Mouse (Mus musculus): ENCODE data around the gene Ccdc28b. TPM values are rescaled to one million over a fixed set of nuclear protein-coding genes. Genes with fewer than 3 reads are reported as not detected.

Ccdc28b gene
- polyA plus RNA-seq, 1 experiment from 2014 or later: 47.3 TPM

DNA sequence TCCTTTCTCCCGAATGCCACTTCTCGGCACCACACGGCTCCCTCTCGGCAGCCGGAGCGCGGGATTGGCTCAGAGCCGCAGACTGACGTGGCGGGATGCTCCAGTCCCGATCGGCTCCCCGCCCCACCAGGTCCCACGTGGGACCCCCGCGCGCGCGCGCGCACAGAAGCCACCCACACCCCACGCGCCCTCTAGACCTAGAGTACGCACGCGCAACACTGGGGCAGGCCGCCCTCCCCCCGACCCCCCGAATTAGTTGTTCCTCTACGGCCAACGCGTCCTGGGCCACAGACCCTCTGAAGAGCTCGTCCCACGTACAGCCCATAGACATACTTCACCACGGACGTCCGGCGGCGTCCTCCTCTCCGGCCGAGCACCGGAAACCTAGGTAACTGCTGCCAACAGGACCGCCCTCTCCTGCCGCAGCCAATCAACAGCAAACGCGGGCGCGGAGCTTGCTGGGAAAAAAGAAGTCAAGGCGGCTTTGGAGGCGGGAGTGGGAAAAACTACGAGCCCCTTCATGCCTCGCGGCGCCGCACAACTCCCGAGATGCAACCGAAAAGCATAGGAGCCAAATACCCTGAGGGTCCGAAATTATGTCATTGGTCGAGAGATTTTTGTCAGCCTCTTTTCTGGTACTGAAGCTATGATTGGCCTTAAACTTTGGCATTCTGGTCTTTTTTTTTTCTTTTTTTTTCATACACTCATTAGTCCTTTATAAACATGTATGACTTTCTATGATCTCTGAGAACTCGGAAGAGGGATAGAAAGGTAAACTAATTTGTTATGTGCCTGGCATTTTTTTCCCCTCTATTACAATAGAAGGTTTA, 17.1 kb upstream of the Ccdc28b start, which contains the start of gene Txlna:
Txlna (minus strand) TSS at position 428 of the 830 bp plus-strand sequence.
- peaks cover 32% of the 10 kb centered on the region for H3K4me1 ChIP-seq (replicated peaks)
- ATAC-seq (replicated peaks; ENCODE audit: insufficient number of reproducible peaks, insufficient read depth, low FRiP score, low read depth): peak; percentile 97
- peak within 1 kb of the TSS; percentile 73 for H3K4me3 ChIP-seq
- no peaks in the 10 kb centered on the region for H3K27me3 ChIP-seq
- peak within 1 kb of the TSS; percentile 73 for H3K9ac ChIP-seq
- H3K36me3 ChIP-seq: peaks cover 38% of the 10 kb centered on the region
- H3K4me2 ChIP-seq: peak within 1 kb of the TSS; percentile 81
- WGBS: under 1% methylated on average over 52 of the region's 60 CpGs
- H3K27ac ChIP-seq: peak within 1 kb of the TSS; percentile 97
- H3K9me3 ChIP-seq (replicated peaks): no peaks in the 10 kb centered on the region

DNA sequence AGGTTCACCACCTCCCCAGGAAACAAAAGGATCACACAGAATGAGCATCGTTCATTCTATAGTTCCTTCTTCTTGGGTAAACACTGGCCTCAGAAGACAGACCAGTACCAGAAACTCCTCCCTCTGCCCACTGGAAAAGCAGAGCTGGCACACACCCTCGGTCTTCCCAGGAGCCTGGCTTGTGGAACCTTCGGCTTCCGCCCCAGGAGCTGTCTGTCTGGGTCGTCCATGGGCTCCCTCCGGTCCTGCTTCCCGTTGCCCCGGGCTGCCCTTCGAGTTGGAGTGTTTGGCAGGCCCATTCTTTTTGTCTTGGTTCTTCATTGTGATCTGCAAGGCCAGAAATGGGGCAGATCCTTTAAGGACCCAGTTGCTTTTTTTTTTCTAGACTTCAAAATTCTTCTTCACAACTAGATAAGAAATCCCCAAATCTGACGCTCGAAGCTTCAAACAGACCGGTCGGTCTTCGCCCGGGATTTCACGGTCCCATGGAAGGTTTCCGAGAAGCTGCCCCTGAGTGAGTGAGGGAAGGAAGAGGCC, 16.4 kb upstream of the Ccdc28b start:
- peaks cover 37% of the 10 kb centered on the region for H3K36me3 ChIP-seq
- no peaks in the 10 kb centered on the region for H3K27me3 ChIP-seq
- H3K27ac ChIP-seq: peak overlapping the region; percentile 97
- H3K4me1 ChIP-seq (replicated peaks): peaks cover 32% of the 10 kb centered on the region
- ATAC-seq (replicated peaks; ENCODE audit: insufficient number of reproducible peaks, insufficient read depth, low FRiP score, low read depth): no peak
- H3K4me3 ChIP-seq: peak overlapping the region; percentile 73
- H3K4me2 ChIP-seq: peak overlapping the region; percentile 81
- peak overlapping the region; percentile 73 for H3K9ac ChIP-seq
- 1% methylated on average over 17 of the region's 17 CpGs for WGBS
- no peaks in the 10 kb centered on the region for H3K9me3 ChIP-seq (replicated peaks)

DNA sequence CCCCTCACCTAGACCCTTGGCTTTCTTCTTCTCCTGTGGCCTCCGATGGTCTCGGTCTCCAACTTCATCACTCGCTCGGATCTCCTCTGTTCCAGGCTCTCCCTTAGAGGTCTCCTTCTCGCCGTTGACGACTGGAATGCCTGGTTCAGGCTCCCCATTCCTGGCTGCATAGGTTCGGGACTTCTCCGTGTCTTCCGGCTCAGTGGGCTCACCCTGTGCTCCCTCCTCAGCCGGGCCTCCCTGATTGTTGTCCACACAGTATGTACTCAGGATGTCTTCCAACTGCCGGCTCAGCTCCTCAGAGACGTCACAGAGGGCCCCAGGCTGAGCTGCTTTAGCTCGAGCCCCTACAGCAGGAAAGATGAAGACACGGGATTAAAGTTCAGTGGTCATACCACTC, 15.5 kb upstream of the Ccdc28b start:
- ATAC-seq (replicated peaks; ENCODE audit: insufficient number of reproducible peaks, insufficient read depth, low FRiP score, low read depth): no peak
- Histone ChIP-seq H3K4me1 (replicated peaks) (peaks cover 32% of the 10 kb centered on the region), H3K27ac (peak overlapping the region; percentile 97; the same call in 1 of the 2 replicates), H3K9ac (peak overlapping the region; percentile 73), H3K4me2 (peak overlapping the region; percentile 81), H3K4me3 (peak overlapping the region; percentile 73), H3K36me3 (peaks cover 46% of the 10 kb centered on the region), H3K9me3 (replicated peaks) (no peaks in the 10 kb centered on the region), H3K27me3 (no peaks in the 10 kb centered on the region)
- WGBS: 78% methylated on average over 15 of the region's 15 CpGs

DNA sequence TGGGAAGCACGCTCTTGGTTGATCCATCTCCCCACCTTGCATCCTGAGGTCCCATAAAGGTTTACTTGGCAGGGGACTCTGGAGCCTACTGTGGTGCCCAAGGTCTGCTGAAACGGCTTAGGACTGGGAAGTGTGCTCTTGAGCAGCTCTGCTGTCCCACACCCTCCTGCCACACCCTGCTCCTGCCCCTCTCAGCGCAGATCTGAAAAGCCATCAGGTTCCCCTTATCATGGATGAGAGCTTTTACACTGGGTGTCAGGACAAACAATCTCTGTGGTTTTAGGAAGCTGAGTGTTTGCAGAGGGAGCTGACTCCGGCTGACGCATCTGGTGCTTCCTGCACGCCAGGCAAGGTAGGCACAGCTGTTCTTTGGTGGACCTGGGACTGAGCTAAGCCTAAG, 10.1 kb upstream of the Ccdc28b start:
- Histone ChIP-seq H3K4me3 (no peak overlapping the region), H3K36me3 (peaks cover 94% of the 10 kb centered on the region), H3K27ac (no peak overlapping the region), H3K27me3 (no peaks in the 10 kb centered on the region), H3K9me3 (replicated peaks) (no peaks in the 10 kb centered on the region), H3K9ac (no peak overlapping the region), H3K4me2 (no peak overlapping the region), H3K4me1 (replicated peaks) (peaks cover 22% of the 10 kb centered on the region)
- WGBS: 93% methylated on average over 6 of the region's 6 CpGs
- ATAC-seq (replicated peaks; ENCODE audit: insufficient number of reproducible peaks, insufficient read depth, low FRiP score, low read depth): no peak

DNA sequence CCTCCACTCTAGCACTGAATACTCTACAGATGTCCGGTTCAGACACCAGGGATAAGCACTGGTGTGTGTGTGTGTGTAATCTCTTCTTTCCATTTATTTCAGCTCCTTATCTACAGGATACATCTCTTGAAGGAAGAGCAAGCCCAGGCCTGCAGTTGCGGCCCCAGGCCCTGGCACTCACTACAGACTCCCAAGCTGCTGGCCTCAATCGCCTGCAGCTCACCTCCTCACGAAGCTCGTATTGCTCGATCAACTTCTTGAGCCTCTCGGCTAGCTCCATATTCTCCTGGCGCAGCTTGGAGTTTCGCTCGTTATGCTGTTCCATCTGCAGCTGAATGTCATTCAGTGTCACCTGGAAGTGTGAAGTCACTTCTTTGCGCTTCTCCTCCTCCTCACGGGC, 8.1 kb upstream of the Ccdc28b start:
- peaks cover 98% of the 10 kb centered on the region for H3K36me3 ChIP-seq
- no peak overlapping the region for H3K4me2 ChIP-seq
- WGBS: 88% methylated on average over 12 of the region's 12 CpGs
- H3K27me3 ChIP-seq: no peaks in the 10 kb centered on the region
- no peak overlapping the region for H3K27ac ChIP-seq
- no peak overlapping the region for H3K4me3 ChIP-seq
- ATAC-seq (replicated peaks; ENCODE audit: insufficient number of reproducible peaks, insufficient read depth, low FRiP score, low read depth): no peak
- no peaks in the 10 kb centered on the region for H3K9me3 ChIP-seq (replicated peaks)
- H3K4me1 ChIP-seq (replicated peaks): peaks cover 8% of the 10 kb centered on the region
- no peak overlapping the region for H3K9ac ChIP-seq

DNA sequence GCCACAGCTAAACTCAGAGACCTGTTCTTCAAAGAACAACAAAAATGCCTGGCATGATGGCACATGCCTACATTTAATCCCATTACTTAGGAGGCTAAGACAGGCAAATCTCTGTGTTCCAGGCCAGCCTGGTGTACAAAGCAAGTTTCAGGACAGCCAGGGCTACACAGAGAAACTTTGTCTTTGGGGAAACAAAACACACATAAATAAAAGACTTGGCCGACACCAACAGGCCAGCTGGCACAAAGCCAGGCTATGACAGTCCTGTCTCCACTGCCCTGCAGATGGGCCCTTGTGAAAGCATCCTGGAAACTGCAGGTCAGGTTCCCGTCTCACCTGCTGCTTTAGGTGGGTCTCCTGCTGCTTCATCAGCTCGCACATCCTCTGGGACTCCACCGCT, 7.2 kb upstream of the Ccdc28b start:
- no peak for ATAC-seq (replicated peaks; ENCODE audit: insufficient number of reproducible peaks, insufficient read depth, low FRiP score, low read depth)
- H3K9ac ChIP-seq: no peak overlapping the region
- H3K36me3 ChIP-seq: peaks cover 94% of the 10 kb centered on the region
- no peaks in the 10 kb centered on the region for H3K27me3 ChIP-seq
- no peaks in the 10 kb centered on the region for H3K9me3 ChIP-seq (replicated peaks)
- H3K4me2 ChIP-seq: no peak overlapping the region
- peaks cover 8% of the 10 kb centered on the region; the same call in 1 of the 2 replicates for H3K4me1 ChIP-seq (replicated peaks)
- H3K4me3 ChIP-seq: no peak overlapping the region
- 75% methylated on average over 4 of the region's 4 CpGs for WGBS
- H3K27ac ChIP-seq: no peak overlapping the region

DNA sequence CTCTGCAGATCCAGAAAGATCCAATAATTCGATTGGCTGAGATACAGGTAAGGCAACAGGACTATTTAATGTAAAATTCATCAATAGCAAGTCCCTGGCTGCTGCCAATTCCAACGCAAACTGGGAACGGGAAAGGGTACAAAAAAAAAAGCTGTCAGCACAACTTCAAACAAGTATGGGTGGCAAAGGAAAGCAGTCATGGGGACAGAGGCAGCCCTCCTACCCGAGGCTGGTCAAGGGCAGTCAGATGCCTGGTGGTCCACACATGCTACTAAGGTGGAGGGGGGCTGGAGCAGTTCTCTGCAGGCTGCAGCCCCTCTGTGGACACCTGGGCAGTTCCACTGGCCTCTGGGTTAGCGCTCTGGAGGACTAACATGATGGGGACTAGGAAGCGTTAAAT, 2.3 kb upstream of the Ccdc28b start:
- Histone ChIP-seq H3K9ac (no peak overlapping the region), H3K4me3 (no peak overlapping the region), H3K27me3 (no peaks in the 10 kb centered on the region), H3K9me3 (replicated peaks) (no peaks in the 10 kb centered on the region), H3K27ac (no peak overlapping the region), H3K4me2 (no peak overlapping the region), H3K36me3 (peaks cover 45% of the 10 kb centered on the region), H3K4me1 (replicated peaks) (peaks cover 34% of the 10 kb centered on the region)
- 74% methylated on average over 6 of the region's 6 CpGs for WGBS
- no peak for ATAC-seq (replicated peaks; ENCODE audit: insufficient number of reproducible peaks, insufficient read depth, low FRiP score, low read depth)

DNA sequence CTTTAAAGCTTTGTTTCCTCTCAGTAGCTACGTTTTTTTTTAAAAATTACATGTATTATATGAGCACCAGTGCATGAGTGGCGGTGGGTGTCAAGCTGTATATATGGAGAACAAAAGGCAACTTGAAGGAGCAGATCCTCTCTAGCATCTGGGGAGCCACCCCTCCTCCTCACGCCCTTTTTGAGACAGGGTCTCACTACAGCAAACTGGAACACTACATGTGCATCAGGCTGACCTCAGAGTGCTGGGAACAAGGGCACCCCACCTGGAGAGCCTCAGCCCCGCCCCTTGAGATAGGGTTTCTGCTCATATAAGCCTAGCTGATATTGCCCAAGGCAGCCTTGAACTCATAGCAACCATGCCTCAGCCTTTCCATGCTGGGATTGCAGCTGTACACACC, 1.7 kb upstream of the Ccdc28b start:
- Histone ChIP-seq H3K9ac (0 out of 2 replicates have a peak overlapping the region, but pooled peaks have one; percentile 84), H3K4me3 (no peak overlapping the region), H3K27me3 (no peaks in the 10 kb centered on the region), H3K27ac (peak overlapping the region; percentile 89), H3K4me2 (peak overlapping the region; percentile 87), H3K4me1 (replicated peaks) (peaks cover 38% of the 10 kb centered on the region), H3K36me3 (peaks cover 40% of the 10 kb centered on the region), H3K9me3 (replicated peaks) (no peaks in the 10 kb centered on the region)
- no peak for ATAC-seq (replicated peaks; ENCODE audit: insufficient number of reproducible peaks, insufficient read depth, low FRiP score, low read depth)
- 49% methylated on average over 4 of the region's 4 CpGs for WGBS

DNA sequence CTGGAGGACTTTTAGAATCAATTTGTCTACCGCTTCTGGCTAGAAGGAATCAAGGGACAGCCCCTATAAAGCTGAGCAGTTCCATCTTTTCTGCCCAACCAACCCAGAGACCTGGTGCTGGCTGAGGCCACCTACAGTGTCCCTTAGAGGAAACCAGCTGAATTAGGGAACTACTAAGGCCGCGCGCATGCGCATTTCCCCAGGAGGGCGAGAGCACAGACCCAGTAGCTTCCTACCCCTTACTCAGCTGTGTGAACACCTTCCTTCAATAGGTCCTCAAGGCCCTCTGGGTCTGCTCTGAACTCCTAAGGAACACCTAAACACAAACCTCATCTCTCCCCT, 1.3 kb upstream of the Ccdc28b start:
- Histone ChIP-seq H3K9me3 (replicated peaks) (no peaks in the 10 kb centered on the region), H3K36me3 (peaks cover 35% of the 10 kb centered on the region), H3K27ac (peak overlapping the region; percentile 89), H3K4me1 (replicated peaks) (peaks cover 38% of the 10 kb centered on the region), H3K4me2 (peak overlapping the region; percentile 87), H3K9ac (peak overlapping the region; percentile 84), H3K4me3 (peak overlapping the region; percentile 77), H3K27me3 (no peaks in the 10 kb centered on the region)
- 1% methylated on average over 6 of the region's 6 CpGs for WGBS
- no peak for ATAC-seq (replicated peaks; ENCODE audit: insufficient number of reproducible peaks, insufficient read depth, low FRiP score, low read depth)

DNA sequence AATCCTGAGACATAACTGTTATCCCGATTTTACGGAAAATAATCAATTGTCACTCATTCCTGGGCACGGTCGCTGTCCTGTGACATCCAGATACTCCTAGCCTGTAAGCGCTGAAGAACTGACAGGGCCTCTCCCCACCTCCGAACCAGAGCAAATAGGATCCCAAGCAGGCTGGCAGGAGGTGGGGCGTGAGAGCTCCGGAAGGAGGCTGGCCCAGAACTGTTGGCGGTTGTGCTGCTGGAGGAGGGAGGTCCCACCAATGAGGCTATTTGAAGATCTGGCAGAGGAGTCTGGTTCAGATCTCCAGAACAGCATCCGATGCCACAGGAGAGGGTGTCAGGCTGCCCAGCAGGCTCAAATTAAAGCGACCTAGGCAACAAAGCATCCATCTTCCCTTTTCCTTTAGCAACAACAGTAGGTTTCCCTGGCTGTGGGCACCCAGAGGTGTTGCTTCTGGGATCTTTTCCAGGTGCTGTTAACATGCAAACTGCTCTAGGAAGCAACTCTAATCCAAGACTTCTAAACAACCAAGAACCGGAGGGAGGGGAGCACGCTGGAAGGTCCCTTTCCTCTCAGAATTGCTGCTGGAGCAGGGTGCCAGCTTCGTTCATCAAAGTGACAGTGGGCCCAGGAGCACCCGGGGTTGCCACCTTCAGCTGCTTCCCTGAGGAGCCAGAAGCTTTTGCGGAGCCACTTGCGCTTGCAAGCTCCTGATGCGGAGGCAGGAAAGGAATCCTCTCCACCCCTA, 708 bp upstream of the Ccdc28b start:
- Histone ChIP-seq H3K9me3 (replicated peaks) (no peaks in the 10 kb centered on the region), H3K4me1 (replicated peaks) (peaks cover 38% of the 10 kb centered on the region), H3K36me3 (peaks cover 31% of the 10 kb centered on the region), H3K27ac (peak overlapping the region; percentile 89), H3K4me2 (peak overlapping the region; percentile 87), H3K4me3 (peak overlapping the region; percentile 77), H3K27me3 (no peaks in the 10 kb centered on the region), H3K9ac (peak overlapping the region; percentile 84)
- under 1% methylated on average over 18 of the region's 18 CpGs for WGBS
- ATAC-seq (replicated peaks; ENCODE audit: insufficient number of reproducible peaks, insufficient read depth, low FRiP score, low read depth): peak; percentile 89

DNA sequence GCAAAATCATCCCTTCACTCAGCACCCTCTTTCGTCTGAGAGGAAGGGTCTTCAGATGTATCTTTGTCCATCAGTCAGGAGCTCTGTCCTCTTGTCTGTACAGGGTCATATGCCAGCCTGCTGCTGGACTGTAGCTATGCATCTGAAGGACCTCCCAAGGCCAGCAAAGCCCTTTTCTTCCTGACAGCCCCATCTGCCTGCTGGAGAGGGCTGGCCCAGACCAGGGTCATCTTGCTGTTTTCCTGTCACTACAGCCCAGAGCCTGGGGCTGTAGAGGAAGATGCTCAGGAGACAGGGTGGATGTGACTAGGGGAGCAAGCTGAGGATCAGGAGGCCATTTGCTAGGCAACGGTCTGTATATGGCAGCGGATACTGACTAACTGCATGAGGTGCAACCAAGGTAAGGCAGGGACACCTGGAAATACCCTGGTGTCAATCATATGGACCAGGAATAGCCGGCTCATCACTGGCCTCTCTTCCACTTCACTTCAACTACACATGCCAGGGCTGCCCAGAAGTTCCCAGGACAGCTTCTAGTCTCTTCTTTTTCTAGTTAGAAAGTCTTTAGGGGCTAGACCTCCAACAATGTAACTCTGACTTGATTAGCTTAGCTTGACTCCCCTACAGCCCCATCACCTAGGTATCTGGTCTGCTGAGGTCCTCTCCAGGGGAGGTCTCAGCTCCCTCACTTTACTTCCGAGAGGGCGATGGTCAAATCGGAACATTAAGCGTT, 778 bp downstream of the Ccdc28b start:
- peak overlapping the region; percentile 87 for H3K4me2 ChIP-seq
- no peak for ATAC-seq (replicated peaks; ENCODE audit: insufficient number of reproducible peaks, insufficient read depth, low FRiP score, low read depth)
- H3K4me1 ChIP-seq (replicated peaks): peaks cover 48% of the 10 kb centered on the region
- H3K4me3 ChIP-seq: peak overlapping the region; percentile 77
- peaks cover 16% of the 10 kb centered on the region for H3K36me3 ChIP-seq
- no peaks in the 10 kb centered on the region for H3K9me3 ChIP-seq (replicated peaks)
- H3K27me3 ChIP-seq: no peaks in the 10 kb centered on the region
- H3K27ac ChIP-seq: peak overlapping the region; percentile 89
- H3K9ac ChIP-seq: peak overlapping the region; percentile 84
- 16% methylated on average over 8 of the region's 8 CpGs for WGBS
